Mouse (Mus musculus) forebrain, embryonic 11.5 days (tissue): ENCODE results near the gene Rnf167. TPM values are rescaled to one million over a fixed set of nuclear protein-coding genes. Genes with fewer than 3 reads are reported as not detected.

Experiments used
- ATAC-seq: fragments of 200-750 bp; cut with Nextera tagmentation; replicated peaks from 2 replicates; pipeline ENCODE4 v1.8.0; 2017; ENCODE audit warnings: moderate TSS enrichment; ENCODE audit not compliant: low FRiP score
- DNase-seq: peaks from one replicate; pipeline ENCODE4 v3.0.0-alpha.2; 2017; ENCODE audit warnings: low spot score
- H3K27ac ChIP-seq: fragments of 300-500 bp; sonication (generic); 2 replicates; pipeline ENCODE4 v1.5.1; 2014; ENCODE audit warnings: low read depth, low read length
- H3K27me3 ChIP-seq: fragments of 300-500 bp; sonication (generic); 2 replicates; pipeline ENCODE4 v1.6.1; 2014; ENCODE audit warnings: mild to moderate bottlenecking, low read length, mixed read lengths; ENCODE audit not compliant: control insufficient read depth, insufficient read depth
- H3K36me3 ChIP-seq: fragments of 300-500 bp; sonication (generic); 2 replicates; pipeline ENCODE4 v1.6.1; 2014; ENCODE audit warnings: mild to moderate bottlenecking, low read length, moderate library complexity, mixed read lengths; ENCODE audit not compliant: control insufficient read depth, insufficient read depth
- H3K4me1 ChIP-seq: fragments of 300-500 bp; sonication (generic); replicated peaks from 2 replicates; pipeline ENCODE4 v1.6.1; 2014; ENCODE audit warnings: low read length, mixed read lengths; ENCODE audit not compliant: control insufficient read depth, insufficient read depth
- H3K4me2 ChIP-seq: fragments of 300-500 bp; sonication (generic); 2 replicates; pipeline ENCODE4 v1.6.1; 2014; ENCODE audit warnings: low read depth, mild to moderate bottlenecking, low read length, moderate library complexity, mixed read lengths; ENCODE audit not compliant: severe bottlenecking
- H3K4me3 ChIP-seq: fragments of 300-500 bp; sonication (generic); 2 replicates; pipeline ENCODE4 v1.5.1; 2014; ENCODE audit warnings: low read depth, low read length
- H3K9ac ChIP-seq: fragments of 300-500 bp; sonication (generic); 2 replicates; pipeline ENCODE4 v1.6.1; 2014; ENCODE audit warnings: low read length
- H3K9me3 ChIP-seq: fragments of 300-500 bp; sonication (generic); 2 replicates; pipeline ENCODE4 v1.6.1; 2016; ENCODE audit warnings: low read length, mixed read lengths; ENCODE audit not compliant: control insufficient read depth
- WGBS: fragments of 180-500 bp; shearing (Covaris S2); extraction: QIAGEN DNeasy Blood & Tissue Kit; methylation state at CpG from one replicate; pipeline ENCODE4 v1.1.7; 2014; 5-methylcytosine and 5-hydroxymethylcytosine counted together
- polyA plus RNA-seq: library from polyadenylated mRNA; unstranded; fragments of >200 nt; fragmentation: Nextera tagmentation; extraction: Ambion mirVana; gene quantifications from 2 replicates; pipeline ENCODE4 v1.2.1, GENCODE M21; 2014

Gene Rnf167
- polyA plus RNA-seq, 1 experiment from 2014 or later = 90.0 TPM

DNA sequence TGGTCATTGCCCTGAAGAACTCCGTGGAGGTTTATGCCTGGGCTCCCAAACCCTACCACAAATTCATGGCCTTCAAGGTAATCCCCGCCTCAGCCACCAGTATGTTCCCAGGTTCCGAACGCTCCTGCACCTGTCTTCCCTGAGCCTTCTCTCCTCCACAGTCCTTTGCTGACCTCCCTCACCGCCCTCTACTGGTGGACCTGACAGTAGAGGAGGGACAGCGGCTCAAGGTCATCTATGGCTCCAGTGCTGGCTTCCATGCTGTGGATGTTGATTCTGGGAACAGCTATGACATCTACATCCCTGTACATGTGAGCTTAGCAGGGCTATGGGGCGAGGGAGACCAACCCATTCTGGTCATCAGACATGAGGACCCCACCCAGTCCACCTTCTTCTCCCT is 34.5 kb upstream of the Rnf167 start:
- no peak overlapping the region for H3K9ac ChIP-seq
- no peak overlapping the region for H3K4me2 ChIP-seq
- H3K4me1 ChIP-seq = peaks cover 6% of the 10 kb centered on the region
- H3K9me3 ChIP-seq = no peaks in the 10 kb centered on the region
- H3K36me3 ChIP-seq = no peaks in the 10 kb centered on the region; the same call in 1 of the 2 replicates
- no peak overlapping the region for H3K27ac ChIP-seq
- DNase-seq (no peak), ATAC-seq (no peak)
- 84% methylated on average over 7 of the region's 7 CpGs for WGBS
- no peaks in the 10 kb centered on the region; the same call in 1 of the 2 replicates for H3K27me3 ChIP-seq
- no peak overlapping the region for H3K4me3 ChIP-seq

DNA sequence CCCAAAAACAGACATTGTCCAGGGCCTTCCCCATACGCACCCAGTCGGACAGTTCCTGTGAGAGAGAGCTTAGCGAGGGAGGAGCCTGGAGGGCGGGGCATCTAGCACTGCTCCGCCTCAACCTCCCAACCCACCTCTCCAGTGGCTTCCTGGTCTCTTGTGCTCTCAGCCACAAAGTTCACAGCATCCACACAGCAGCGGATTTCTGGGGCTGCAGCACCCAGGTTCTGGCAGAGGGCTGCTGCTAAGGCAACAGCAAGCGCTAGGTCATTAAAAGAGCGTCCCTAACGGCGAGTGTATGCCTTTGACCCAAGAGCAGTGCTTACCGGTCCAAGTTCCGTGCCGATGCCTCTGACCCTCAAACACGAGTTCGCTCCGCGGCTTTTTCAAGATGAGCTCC is 32.0 kb upstream of the Rnf167 start:
- Histone ChIP-seq H3K9ac (peak overlapping the region; percentile 48), H3K27me3 (no peaks in the 10 kb centered on the region; the same call in 1 of the 2 replicates), H3K4me1 (peaks cover 6% of the 10 kb centered on the region), H3K27ac (no peak overlapping the region), H3K36me3 (no peaks in the 10 kb centered on the region; the same call in 1 of the 2 replicates), H3K4me2 (peak overlapping the region; percentile 49), H3K9me3 (no peaks in the 10 kb centered on the region), H3K4me3 (peak overlapping the region; percentile 17)
- ATAC-seq = peak; percentile 51; the same call in 1 of the 2 replicates
- DNase-seq = peak; percentile 66
- WGBS = 3% methylated on average over 17 of the region's 17 CpGs

DNA sequence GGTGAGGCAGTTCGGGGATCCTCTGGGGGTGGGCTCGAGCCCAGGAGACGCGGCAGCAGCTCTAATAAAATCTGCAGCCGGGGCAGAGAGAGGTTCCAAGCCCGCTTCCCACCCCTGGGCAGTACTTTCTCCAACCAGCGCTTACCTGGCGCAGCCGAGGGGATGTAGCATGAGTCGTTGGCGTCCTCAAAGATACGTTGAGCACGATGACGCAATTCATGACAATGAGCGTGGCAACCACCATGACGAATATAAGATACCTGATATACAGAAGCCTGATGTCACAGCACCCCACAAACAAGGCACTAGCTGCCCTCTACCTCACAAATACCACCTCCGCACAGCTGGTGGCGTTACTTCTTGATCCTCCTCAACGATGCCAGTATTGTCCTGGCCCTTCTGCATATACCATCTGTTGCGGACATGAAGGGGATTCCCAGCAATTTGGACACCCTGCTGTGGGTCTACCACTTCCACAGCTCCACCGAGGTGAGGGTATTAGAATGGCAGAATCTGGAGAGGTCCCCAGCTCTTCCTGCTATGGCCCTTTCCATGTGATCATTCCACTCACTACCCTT is 31.4 kb upstream of the Rnf167 start, which contains the start of gene 4930544D05Rik:
4930544D05Rik (plus strand) TSS at position 333 of the 578 bp plus-strand sequence.
- Histone ChIP-seq H3K9ac (peak within 1 kb of the TSS; percentile 48), H3K27me3 (no peaks in the 10 kb centered on the region; the same call in 1 of the 2 replicates), H3K4me3 (peak within 1 kb of the TSS; percentile 17), H3K4me2 (peak within 1 kb of the TSS; percentile 49), H3K4me1 (peaks cover 6% of the 10 kb centered on the region), H3K36me3 (no peaks in the 10 kb centered on the region; the same call in 1 of the 2 replicates), H3K27ac (no peak within 1 kb of the TSS), H3K9me3 (no peaks in the 10 kb centered on the region)
- WGBS = 15% methylated on average over 21 of the region's 21 CpGs
- no peak for ATAC-seq
- no peak for DNase-seq

DNA sequence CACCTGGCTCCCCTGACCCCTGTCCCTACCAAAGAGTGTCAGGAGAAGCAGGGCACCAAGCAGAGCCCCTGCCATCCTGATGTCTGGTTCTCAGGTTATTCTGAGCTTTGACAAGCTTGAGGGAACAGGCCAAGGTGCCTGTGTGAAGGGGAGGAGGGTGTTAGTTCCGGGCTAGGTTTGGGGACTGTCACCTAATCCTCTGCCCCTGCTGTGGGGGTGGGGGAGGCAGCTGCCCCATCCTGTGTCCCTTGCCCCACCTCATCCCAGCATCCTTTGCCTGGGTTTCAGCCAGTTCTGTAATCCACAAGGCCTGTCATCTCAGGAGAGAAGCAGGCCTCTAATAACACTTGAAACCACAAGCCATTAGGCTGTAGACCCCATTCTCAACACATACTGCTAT is 27.9 kb upstream of the Rnf167 start, which contains the start of gene Chrne:
Chrne (minus strand) TSS at position 116 of the 400 bp plus-strand sequence.
- ATAC-seq = no peak
- peaks cover 6% of the 10 kb centered on the region for H3K4me1 ChIP-seq
- no peak within 1 kb of the TSS for H3K27ac ChIP-seq
- 39% methylated on average over 1 of the region's 1 CpGs for WGBS
- H3K9ac ChIP-seq = no peak within 1 kb of the TSS
- H3K9me3 ChIP-seq = no peaks in the 10 kb centered on the region
- H3K27me3 ChIP-seq = no peaks in the 10 kb centered on the region; the same call in 1 of the 2 replicates
- H3K4me2 ChIP-seq = no peak within 1 kb of the TSS
- H3K36me3 ChIP-seq = no peaks in the 10 kb centered on the region
- DNase-seq = no peak
- no peak within 1 kb of the TSS for H3K4me3 ChIP-seq

DNA sequence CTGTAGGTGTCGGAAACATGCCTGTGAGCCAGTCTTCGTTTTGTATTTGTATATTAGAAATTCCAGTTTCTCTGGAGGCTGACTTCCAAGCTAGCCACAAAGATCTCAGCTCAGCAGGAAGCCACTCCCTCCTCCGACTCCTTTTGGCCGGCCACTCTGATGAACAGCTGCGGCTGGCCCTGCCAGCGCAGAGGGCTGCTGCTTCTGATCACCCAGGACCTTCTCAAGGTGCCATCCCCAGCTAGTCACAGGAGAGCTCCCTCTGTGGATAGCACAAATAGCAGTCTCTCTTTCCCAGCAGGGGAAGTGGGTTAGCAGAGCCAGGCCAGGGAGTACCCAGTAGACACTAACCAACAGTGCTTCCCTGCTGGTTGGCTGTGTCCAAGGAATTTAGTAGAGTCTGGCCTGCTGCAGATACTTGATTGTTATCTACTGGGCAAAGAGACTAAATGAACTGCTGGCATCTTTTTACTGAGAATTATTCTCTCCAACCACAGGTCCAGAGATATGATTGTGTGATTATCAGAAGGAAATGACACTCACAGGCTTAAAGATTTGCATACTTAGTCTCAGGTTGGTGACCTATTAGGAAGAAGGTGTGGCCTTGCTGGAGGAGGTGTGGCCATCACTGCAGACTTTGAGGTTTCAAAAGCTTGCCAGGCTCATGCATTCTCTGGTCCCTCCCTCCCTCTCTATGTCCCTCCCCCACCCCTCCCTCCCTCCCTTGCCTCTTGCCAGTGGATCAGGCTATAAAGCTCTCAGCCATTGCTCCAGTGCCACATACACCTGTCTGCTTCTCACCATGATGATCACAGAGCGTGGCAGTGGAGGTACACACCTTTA is 24.8 kb upstream of the Rnf167 start:
- DNase-seq (no peak), ATAC-seq (no peak)
- Histone ChIP-seq H3K36me3 (no peaks in the 10 kb centered on the region), H3K4me1 (no peaks in the 10 kb centered on the region), H3K4me3 (no peak overlapping the region), H3K9me3 (no peaks in the 10 kb centered on the region), H3K4me2 (no peak overlapping the region), H3K9ac (no peak overlapping the region), H3K27me3 (no peaks in the 10 kb centered on the region), H3K27ac (no peak overlapping the region)
- 44% methylated on average over 7 of the region's 7 CpGs for WGBS

DNA sequence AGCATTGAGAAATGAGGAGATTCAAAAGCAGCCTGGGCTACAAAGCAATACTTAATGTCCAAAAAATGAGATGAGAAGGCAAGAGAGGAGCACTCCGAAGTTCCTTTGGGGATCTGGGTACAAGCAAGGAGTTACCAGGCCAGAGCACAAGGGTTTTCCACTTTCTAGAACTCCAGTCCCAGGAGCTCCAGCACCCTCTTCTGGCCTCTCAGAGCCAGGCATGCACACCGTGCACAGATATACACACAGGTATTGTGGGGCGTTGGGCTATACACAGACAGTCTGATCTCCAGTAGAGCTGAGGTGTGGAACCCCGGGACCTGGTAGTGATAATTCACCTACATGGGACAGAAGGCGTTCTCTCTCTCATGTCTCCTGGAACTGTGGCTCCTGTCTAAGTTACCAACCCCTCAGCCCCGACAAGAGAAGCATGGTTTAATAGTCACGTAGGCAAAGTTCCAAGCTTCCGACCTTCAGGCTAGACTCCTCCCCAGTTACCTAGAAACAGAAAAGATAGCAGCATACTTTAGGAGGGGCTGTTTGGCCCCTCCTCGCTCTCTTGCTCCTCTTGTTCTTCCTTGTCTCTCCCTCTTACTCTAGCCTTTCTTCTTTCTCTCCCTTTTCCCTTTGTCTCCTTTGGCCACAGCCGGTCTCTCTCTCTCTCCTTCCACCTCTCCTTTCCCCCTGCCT is 23.8 kb upstream of the Rnf167 start:
- no peak overlapping the region for H3K9ac ChIP-seq
- WGBS = 88% methylated on average over 10 of the region's 10 CpGs
- no peaks in the 10 kb centered on the region for H3K4me1 ChIP-seq
- no peak overlapping the region for H3K4me2 ChIP-seq
- DNase-seq (no peak), ATAC-seq (no peak)
- H3K4me3 ChIP-seq = no peak overlapping the region
- H3K27ac ChIP-seq = no peak overlapping the region
- H3K9me3 ChIP-seq = no peaks in the 10 kb centered on the region
- H3K27me3 ChIP-seq = no peaks in the 10 kb centered on the region
- H3K36me3 ChIP-seq = no peaks in the 10 kb centered on the region

DNA sequence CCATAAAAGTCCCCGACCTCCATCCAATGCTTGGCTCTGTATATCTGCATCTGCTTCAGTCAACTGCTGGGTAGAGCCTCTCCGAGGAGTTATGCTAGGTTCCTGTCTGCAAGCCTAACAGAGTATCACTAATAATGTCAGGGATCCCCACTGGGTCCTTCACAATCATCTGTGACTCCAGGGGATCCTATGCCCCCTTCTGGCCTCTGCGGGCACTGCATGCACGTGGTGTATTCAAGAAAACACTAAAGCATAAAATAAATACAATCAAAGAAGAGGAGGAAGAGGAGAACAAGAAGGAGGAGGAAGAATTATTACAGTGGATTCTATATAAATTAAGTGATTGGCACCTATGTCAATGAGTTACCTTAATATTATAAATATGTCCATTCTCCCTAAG is 21.6 kb upstream of the Rnf167 start:
- DNase-seq = peak; percentile 80
- WGBS = 47% methylated on average over 4 of the region's 4 CpGs

DNA sequence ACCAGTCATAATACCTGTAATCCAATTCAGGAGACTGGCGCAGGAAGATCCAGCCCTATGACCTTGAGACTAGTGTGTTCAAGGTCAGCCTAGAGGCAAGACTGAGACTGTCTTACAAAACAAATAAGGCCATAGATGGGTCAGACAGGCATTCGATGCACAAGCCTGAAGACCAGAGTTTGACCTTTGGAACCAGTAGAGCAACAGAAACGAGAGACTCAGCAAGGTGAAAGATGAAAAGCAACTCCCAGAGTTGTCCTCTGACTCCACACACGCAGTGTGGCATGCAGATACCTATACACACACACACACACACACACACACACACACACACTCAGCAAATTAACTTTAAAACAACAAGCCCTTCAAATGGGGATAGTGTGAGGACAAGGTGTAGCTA is 20.2 kb upstream of the Rnf167 start:
- 76% methylated on average over 4 of the region's 4 CpGs for WGBS
- H3K4me3 ChIP-seq = no peak overlapping the region
- H3K9me3 ChIP-seq = no peaks in the 10 kb centered on the region
- no peak overlapping the region for H3K4me2 ChIP-seq
- no peaks in the 10 kb centered on the region for H3K36me3 ChIP-seq
- no peak overlapping the region for H3K9ac ChIP-seq
- H3K27me3 ChIP-seq = no peaks in the 10 kb centered on the region
- DNase-seq (no peak), ATAC-seq (no peak)
- no peak overlapping the region for H3K27ac ChIP-seq
- H3K4me1 ChIP-seq = no peaks in the 10 kb centered on the region

More for the DNA sequence above, 21.6 kb upstream of the Rnf167 start:
- Histone ChIP-seq H3K27me3 (no peaks in the 10 kb centered on the region), H3K9ac (no peak overlapping the region), H3K4me1 (no peaks in the 10 kb centered on the region), H3K27ac (no peak overlapping the region), H3K4me2 (no peak overlapping the region), H3K4me3 (no peak overlapping the region), H3K9me3 (no peaks in the 10 kb centered on the region), H3K36me3 (no peaks in the 10 kb centered on the region)
- ATAC-seq = no peak
